Mouse (Mus musculus) testis, adult 2 months (tissue): Measurements from ENCODE around the gene Kctd10.

Source experiments
- CTCF ChIP-seq: fragments of 200-500 bp; IDR thresholded peaks from 2 replicates; pipeline ENCODE4 v1.5.1; 2012; ENCODE audit warnings: low read depth, mild to moderate bottlenecking, inconsistent platforms, low read length, moderate library complexity; ENCODE audit not compliant: control insufficient read depth, insufficient read depth, insufficient replicate concordance
- POLR2A ChIP-seq: fragments of 200-500 bp; IDR thresholded peaks from 2 replicates; pipeline ENCODE4 v1.6.1; 2012; ENCODE audit warnings: low read depth, mild to moderate bottlenecking, inconsistent platforms, low read length, moderate library complexity; ENCODE audit not compliant: control insufficient read depth

GRCm38 (mm10) chr5:114418541-114418940, 38.2 kb upstream of the Kctd10 start:
- no peak for TF ChIP-seq POLR2A
- peak; percentile 36; the same call in 1 of the 2 replicates for TF ChIP-seq CTCF
